Mouse (Mus musculus) liver, embryonic 11.5 days (tissue): Measurements from ENCODE around the gene Foxd1. TPM values are rescaled to one million over a fixed set of nuclear protein-coding genes. Genes with fewer than 3 reads are reported as not detected.

ENCODE experiments used
- ATAC-seq: fragments of 200-750 bp; cut with Nextera tagmentation; replicated peaks from 2 replicates; pipeline ENCODE4 v1.8.0; 2017; ENCODE audit warnings: moderate number of reproducible peaks, mild to moderate bottlenecking, moderate TSS enrichment, moderate library complexity; ENCODE audit not compliant: low FRiP score
- DNase-seq: peaks from one replicate; pipeline ENCODE4 v3.0.0-alpha.2; 2017; ENCODE audit warnings: low spot score
- H3K27ac ChIP-seq: fragments of 300-500 bp; sonication (generic); 2 replicates; pipeline ENCODE4 v1.5.1; 2014; ENCODE audit warnings: mild to moderate bottlenecking, low read depth, low read length, control low read depth
- H3K27me3 ChIP-seq: fragments of 300-500 bp; sonication (generic); replicated peaks from 2 replicates; pipeline ENCODE4 v1.6.1; 2014; ENCODE audit warnings: low read length, mixed read lengths; ENCODE audit not compliant: control insufficient read depth, insufficient read depth
- H3K36me3 ChIP-seq: fragments of 300-500 bp; sonication (generic); 2 replicates; pipeline ENCODE4 v1.6.1; 2014; ENCODE audit warnings: mild to moderate bottlenecking, low read length, moderate library complexity, mixed read lengths; ENCODE audit not compliant: control insufficient read depth, insufficient read depth
- H3K4me1 ChIP-seq: fragments of 300-500 bp; sonication (generic); replicated peaks from 2 replicates; pipeline ENCODE4 v1.6.1; 2014; ENCODE audit warnings: low read length, mixed read lengths; ENCODE audit not compliant: control insufficient read depth, insufficient read depth
- H3K4me2 ChIP-seq: fragments of 300-500 bp; sonication (generic); 2 replicates; pipeline ENCODE4 v1.6.1; 2014; ENCODE audit warnings: mild to moderate bottlenecking, control low read depth, moderate library complexity
- H3K4me3 ChIP-seq: fragments of 300-500 bp; sonication (generic); 2 replicates; pipeline ENCODE4 v1.5.1; 2014; ENCODE audit warnings: low read depth, low read length, control low read depth
- H3K9ac ChIP-seq: fragments of 300-500 bp; sonication (generic); 2 replicates; pipeline ENCODE4 v1.6.1; 2014; ENCODE audit warnings: low read depth, low read length, control low read depth
- H3K9me3 ChIP-seq: fragments of 300-500 bp; sonication (generic); 2 replicates; pipeline ENCODE4 v1.6.1; 2016; ENCODE audit warnings: low read length, inconsistent platforms, mixed read lengths; ENCODE audit not compliant: control insufficient read depth
- WGBS: fragments of 180-500 bp; shearing (Covaris S2); extraction: QIAGEN DNeasy Blood & Tissue Kit; methylation state at CpG from one replicate; pipeline ENCODE4 v1.1.7; 2014; 5-methylcytosine and 5-hydroxymethylcytosine counted together
- polyA plus RNA-seq: library from polyadenylated mRNA; unstranded; fragments of >200 nt; fragmentation: Nextera tagmentation; extraction: Ambion mirVana; gene quantifications from 2 replicates; pipeline ENCODE4 v1.2.1, GENCODE M21; 2014

Foxd1 gene
- polyA plus RNA-seq, 1 experiment from 2014 or later: not detected

DNA sequence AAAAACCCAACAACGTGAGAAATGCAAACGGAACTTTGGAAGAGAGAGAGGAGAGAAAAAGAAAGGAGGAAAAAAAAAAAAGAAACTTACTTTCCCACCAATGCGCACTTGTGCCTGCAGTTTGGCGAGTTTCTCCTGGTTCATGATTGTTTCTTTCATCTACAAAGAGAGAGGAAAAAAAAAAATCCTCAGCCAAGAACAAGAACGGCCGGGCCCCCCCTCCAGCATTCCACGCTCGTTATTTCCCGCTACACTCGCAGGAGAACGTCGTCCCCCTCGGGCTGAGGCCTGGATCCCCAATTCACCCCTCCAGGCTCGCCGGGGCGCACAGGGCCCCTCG, 37.9 kb upstream of the Foxd1 start:
- Histone ChIP-seq H3K4me1 (peaks cover 10% of the 10 kb centered on the region), H3K4me3 (peak overlapping the region; percentile 100), H3K9ac (peak overlapping the region; percentile 100), H3K27ac (peak overlapping the region; percentile 91), H3K36me3 (peaks cover 17% of the 10 kb centered on the region), H3K27me3 (no peaks in the 10 kb centered on the region), H3K4me2 (peak overlapping the region; percentile 78), H3K9me3 (no peaks in the 10 kb centered on the region)
- under 1% methylated on average over 17 of the region's 17 CpGs for WGBS
- ATAC-seq: no peak
- no peak for DNase-seq

- Histone ChIP-seq H3K9me3 (no peaks in the 10 kb centered on the region), H3K27ac (peak within 1 kb of the TSS; percentile 91), H3K36me3 (peaks cover 11% of the 10 kb centered on the region), H3K4me2 (peak within 1 kb of the TSS; percentile 79), H3K4me1 (peaks cover 10% of the 10 kb centered on the region), H3K4me3 (peak within 1 kb of the TSS; percentile 100), H3K27me3 (no peaks in the 10 kb centered on the region), H3K9ac (peak within 1 kb of the TSS; percentile 100)
- under 1% methylated on average over 80 of the region's 90 CpGs for WGBS
- ATAC-seq (peak; percentile 86), DNase-seq (peak; percentile 94)
These were observed 37.4 kb upstream of the Foxd1 start, which contains the start of gene Btf3 for GRCm38 (mm10) chr13:98316480-98317245. TSS of gene Btf3 (minus strand) at chr13:98317006.

DNA sequence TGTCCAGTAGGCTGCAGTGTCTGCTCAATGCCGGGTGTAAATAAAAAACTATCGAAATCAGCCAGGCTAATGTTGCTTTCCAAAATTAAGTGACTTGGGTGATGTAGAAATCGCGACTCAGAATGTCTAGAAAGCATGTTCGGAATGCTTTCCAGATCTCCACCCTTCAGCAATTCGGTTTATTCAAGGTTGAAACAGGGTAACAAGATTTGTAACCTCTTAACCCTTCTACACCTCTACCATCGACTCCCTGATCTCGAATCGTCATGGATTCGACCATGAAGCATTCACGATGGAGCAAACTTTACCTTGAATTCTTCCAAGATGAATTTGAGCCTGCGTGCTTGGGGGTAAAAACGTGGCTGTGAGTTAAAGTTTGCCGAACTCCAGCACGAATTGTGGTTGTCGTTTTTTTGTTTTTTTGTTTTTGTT, 36.8 kb upstream of the Foxd1 start:
- H3K27me3 ChIP-seq: no peaks in the 10 kb centered on the region
- peak overlapping the region; percentile 91 for H3K27ac ChIP-seq
- WGBS: 1% methylated on average over 16 of the region's 16 CpGs
- ATAC-seq: peak; percentile 10; the same call in 1 of the 2 replicates
- peaks cover 11% of the 10 kb centered on the region for H3K36me3 ChIP-seq
- peak overlapping the region; percentile 100 for H3K9ac ChIP-seq
- H3K9me3 ChIP-seq: no peaks in the 10 kb centered on the region
- DNase-seq: no peak
- H3K4me3 ChIP-seq: peak overlapping the region; percentile 100
- H3K4me1 ChIP-seq: peaks cover 10% of the 10 kb centered on the region
- H3K4me2 ChIP-seq: peak overlapping the region; percentile 79

GRCm38 (mm10) chr13:98317911-98318310, 36.1 kb upstream of the Foxd1 start:
- 84% methylated on average over 6 of the region's 6 CpGs for WGBS
- peaks cover 10% of the 10 kb centered on the region for H3K4me1 ChIP-seq
- H3K9me3 ChIP-seq: no peaks in the 10 kb centered on the region
- ATAC-seq (no peak), DNase-seq (no peak)
- no peak overlapping the region for H3K9ac ChIP-seq
- H3K36me3 ChIP-seq: peaks cover 10% of the 10 kb centered on the region
- H3K27me3 ChIP-seq: no peaks in the 10 kb centered on the region
- H3K27ac ChIP-seq: no peak overlapping the region
- H3K4me2 ChIP-seq: peak overlapping the region; percentile 79
- peak overlapping the region; percentile 100; the same call in 1 of the 2 replicates for H3K4me3 ChIP-seq

DNA sequence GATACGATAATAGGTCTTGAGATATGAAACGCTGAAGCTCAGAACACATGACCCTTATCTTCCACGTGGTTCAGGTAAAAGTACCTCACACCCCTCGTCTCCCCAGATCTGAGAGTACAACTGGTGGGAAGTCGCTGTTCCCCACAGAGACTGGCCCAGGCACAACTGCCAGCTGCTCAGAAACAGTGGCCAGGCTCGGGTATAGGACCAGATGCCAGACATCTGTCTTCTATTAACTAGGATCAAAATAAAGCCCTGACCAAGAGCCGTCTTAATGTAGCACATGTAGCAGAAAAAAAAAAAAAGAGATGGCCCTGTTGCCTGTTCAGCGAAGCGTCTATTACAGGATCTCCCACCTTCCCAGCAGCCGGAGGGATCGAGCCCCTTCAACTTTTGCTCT, 29.0 kb upstream of the Foxd1 start:
- Histone ChIP-seq H3K27ac (no peak overlapping the region), H3K4me1 (no peaks in the 10 kb centered on the region), H3K4me3 (no peak overlapping the region), H3K36me3 (no peaks in the 10 kb centered on the region), H3K4me2 (no peak overlapping the region), H3K9me3 (no peaks in the 10 kb centered on the region), H3K27me3 (no peaks in the 10 kb centered on the region), H3K9ac (no peak overlapping the region)
- WGBS: 83% methylated on average over 11 of the region's 11 CpGs
- ATAC-seq (no peak), DNase-seq (no peak)

DNA sequence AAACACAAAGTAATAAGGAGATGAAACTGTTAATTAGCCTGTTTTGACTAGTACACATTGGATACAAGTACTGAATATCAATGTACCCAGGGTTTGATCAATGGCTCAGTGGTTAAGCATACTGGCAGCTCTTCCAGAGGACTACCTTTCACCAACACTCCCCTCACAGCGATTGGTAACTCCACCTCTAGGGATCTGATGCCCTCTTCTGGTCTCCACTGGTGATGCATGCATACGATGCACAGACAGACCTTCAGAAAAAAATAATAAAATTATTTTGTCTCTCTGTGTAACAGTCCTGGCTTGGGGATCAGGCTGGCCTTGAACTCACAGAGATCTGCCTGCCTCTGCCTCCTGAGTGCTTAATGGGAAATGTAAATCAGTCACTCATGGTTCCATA, 21.9 kb upstream of the Foxd1 start:
- H3K4me2 ChIP-seq: no peak overlapping the region
- 56% methylated on average over 2 of the region's 2 CpGs for WGBS
- no peaks in the 10 kb centered on the region for H3K4me1 ChIP-seq
- H3K9me3 ChIP-seq: no peaks in the 10 kb centered on the region
- DNase-seq (no peak), ATAC-seq (no peak)
- no peak overlapping the region for H3K9ac ChIP-seq
- no peaks in the 10 kb centered on the region for H3K36me3 ChIP-seq
- no peak overlapping the region for H3K4me3 ChIP-seq
- no peaks in the 10 kb centered on the region for H3K27me3 ChIP-seq
- H3K27ac ChIP-seq: no peak overlapping the region

DNA sequence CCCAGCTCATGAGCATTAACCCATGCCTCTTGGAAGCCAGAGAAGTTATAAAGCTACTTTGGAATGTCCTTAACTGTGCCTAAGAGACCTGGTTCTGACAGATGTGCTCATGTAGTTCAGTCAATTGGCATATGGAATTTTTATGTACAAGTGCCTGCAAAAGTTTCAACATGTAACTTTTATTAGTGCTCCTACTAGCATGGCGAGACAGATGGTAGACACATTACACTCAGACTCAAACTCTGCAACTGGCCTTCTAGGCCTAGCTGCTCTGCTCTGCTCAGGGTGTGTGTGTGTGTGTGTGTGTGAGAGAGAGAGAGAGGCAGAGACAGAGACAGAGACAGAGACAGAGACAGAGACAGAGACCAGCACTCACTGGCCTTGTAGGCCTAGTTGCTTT, 17.8 kb upstream of the Foxd1 start:
- Histone ChIP-seq H3K27ac (no peak overlapping the region), H3K4me1 (no peaks in the 10 kb centered on the region), H3K9me3 (no peaks in the 10 kb centered on the region), H3K4me2 (no peak overlapping the region), H3K9ac (no peak overlapping the region), H3K4me3 (no peak overlapping the region), H3K36me3 (no peaks in the 10 kb centered on the region), H3K27me3 (peaks cover 2% of the 10 kb centered on the region; the same call in 1 of the 2 replicates)
- ATAC-seq (no peak), DNase-seq (no peak)
- 94% methylated on average over 1 of the region's 1 CpGs for WGBS

DNA sequence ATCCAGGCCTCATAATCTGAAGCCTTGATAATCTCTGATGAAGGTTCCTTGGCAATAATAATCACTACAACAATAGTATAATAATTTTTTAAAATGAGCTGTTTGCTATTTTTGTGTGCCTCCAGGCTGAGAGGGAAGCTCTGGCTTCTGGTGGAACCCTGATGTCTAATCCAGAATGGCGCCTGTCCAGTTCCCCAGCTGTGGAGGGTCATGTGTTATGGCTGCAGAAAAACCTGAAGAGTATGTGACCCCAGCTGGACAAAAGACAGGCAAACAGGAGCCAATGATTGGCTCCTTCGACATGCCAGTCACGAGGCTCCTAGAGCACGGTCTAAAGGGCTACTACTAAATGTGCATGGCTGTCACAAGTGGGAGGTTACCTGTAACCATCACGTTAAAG, 13.5 kb upstream of the Foxd1 start:
- 74% methylated on average over 5 of the region's 5 CpGs for WGBS
- no peaks in the 10 kb centered on the region for H3K36me3 ChIP-seq
- no peak overlapping the region for H3K9ac ChIP-seq
- H3K9me3 ChIP-seq: no peaks in the 10 kb centered on the region
- H3K4me2 ChIP-seq: no peak overlapping the region
- H3K27me3 ChIP-seq: peaks cover 9% of the 10 kb centered on the region; the same call in 1 of the 2 replicates
- ATAC-seq (no peak), DNase-seq (no peak)
- H3K4me1 ChIP-seq: no peaks in the 10 kb centered on the region
- no peak overlapping the region for H3K27ac ChIP-seq
- H3K4me3 ChIP-seq: no peak overlapping the region

GRCm38 (mm10) chr13:98349491-98349890, 4.6 kb upstream of the Foxd1 start:
- 63% methylated on average over 4 of the region's 4 CpGs for WGBS
- Histone ChIP-seq H3K9me3 (no peaks in the 10 kb centered on the region), H3K4me2 (no peak overlapping the region), H3K9ac (no peak overlapping the region), H3K4me1 (peaks cover 8% of the 10 kb centered on the region), H3K27me3 (peaks cover 59% of the 10 kb centered on the region), H3K36me3 (no peaks in the 10 kb centered on the region), H3K27ac (no peak overlapping the region), H3K4me3 (no peak overlapping the region)
- no peak for ATAC-seq
- no peak for DNase-seq
